Mouse (Mus musculus) neural tube, embryonic 11.5 days (tissue): ENCODE measurements around the gene Col23a1. TPM values are rescaled to one million over a fixed set of nuclear protein-coding genes. Genes with fewer than 3 reads are reported as not detected.

Source experiments
- ATAC-seq: fragments of 200-750 bp; cut with Nextera tagmentation; 2 replicates; pipeline ENCODE4 v1.8.0; 2017; ENCODE audit warnings: moderate number of reproducible peaks, mild to moderate bottlenecking, moderate TSS enrichment, moderate library complexity; ENCODE audit not compliant: insufficient read depth, low FRiP score, low TSS enrichment
- DNase-seq: peaks from one replicate; pipeline ENCODE4 v3.0.0-alpha.2; 2015; ENCODE audit warnings: low spot score
- H3K27ac ChIP-seq: fragments of 300-500 bp; sonication (generic); 2 replicates; pipeline ENCODE4 v1.5.1; 2014; ENCODE audit warnings: low read depth, mild to moderate bottlenecking, low read length
- H3K27me3 ChIP-seq: fragments of 300-500 bp; sonication (generic); 2 replicates; pipeline ENCODE4 v1.6.1; 2014; ENCODE audit warnings: mild to moderate bottlenecking, low read length, mixed read lengths; ENCODE audit not compliant: control insufficient read depth, insufficient read depth
- H3K36me3 ChIP-seq: fragments of 300-500 bp; sonication (generic); 2 replicates; pipeline ENCODE4 v1.6.1; 2014; ENCODE audit warnings: mild to moderate bottlenecking, low read length, moderate library complexity, mixed read lengths; ENCODE audit not compliant: control insufficient read depth, insufficient read depth
- H3K4me1 ChIP-seq: fragments of 300-500 bp; sonication (generic); 2 replicates; pipeline ENCODE4 v1.6.1; 2014; ENCODE audit warnings: low read length, mixed read lengths; ENCODE audit not compliant: control insufficient read depth, insufficient read depth
- H3K4me2 ChIP-seq: fragments of 300-500 bp; sonication (generic); 2 replicates; pipeline ENCODE4 v1.6.1; 2014; ENCODE audit warnings: low read depth, mild to moderate bottlenecking, moderate library complexity
- H3K4me3 ChIP-seq: fragments of 300-500 bp; sonication (generic); 2 replicates; pipeline ENCODE4 v1.5.1; 2014; ENCODE audit warnings: low read depth, low read length
- H3K9ac ChIP-seq: fragments of 300-500 bp; sonication (generic); 2 replicates; pipeline ENCODE4 v1.6.1; 2014; ENCODE audit warnings: mild to moderate bottlenecking, low read length
- H3K9me3 ChIP-seq: fragments of 300-500 bp; sonication (generic); 2 replicates; pipeline ENCODE4 v1.6.1; 2016; ENCODE audit warnings: low read length; ENCODE audit not compliant: control insufficient read depth
- WGBS: fragments of 180-500 bp; shearing (Covaris S2); extraction: QIAGEN DNeasy Blood & Tissue Kit; methylation state at CpG from one replicate; pipeline ENCODE4 v1.1.7; 2014; 5-methylcytosine and 5-hydroxymethylcytosine counted together
- polyA plus RNA-seq: library from polyadenylated mRNA; unstranded; fragments of >200 nt; fragmentation: Nextera tagmentation; extraction: Ambion mirVana; gene quantifications from 2 replicates; pipeline ENCODE4 v1.2.1, GENCODE M21; 2014

The Col23a1 gene
- polyA plus RNA-seq, 1 experiment from 2014 or later, result 10.9 TPM

DNA sequence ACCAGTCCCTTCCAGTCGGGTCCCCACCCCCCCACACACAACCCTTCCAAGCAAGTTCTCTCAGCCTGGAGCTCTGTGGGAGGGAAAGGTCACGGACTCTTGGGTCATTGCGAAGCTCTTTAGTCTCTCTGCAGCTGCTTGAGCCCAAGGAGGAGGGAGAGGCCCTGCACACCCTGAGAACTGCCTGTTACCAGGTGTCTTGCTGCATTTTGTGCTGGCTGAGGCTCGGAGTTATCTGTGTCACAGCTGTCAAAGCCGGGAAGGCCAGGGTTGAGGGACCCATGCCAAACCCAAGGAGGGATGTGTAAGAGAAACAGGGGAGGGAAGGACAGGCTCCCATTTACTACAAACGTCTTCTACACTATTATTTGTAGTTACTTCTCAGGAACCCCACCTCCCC is 218.3 kb downstream of the Col23a1 start:
- no peak overlapping the region for H3K4me2 ChIP-seq
- no peaks in the 10 kb centered on the region for H3K4me1 ChIP-seq
- H3K27me3 ChIP-seq, result no peaks in the 10 kb centered on the region
- H3K9ac ChIP-seq, result no peak overlapping the region; the same call in 1 of the 2 replicates
- no peak for ATAC-seq
- no peaks in the 10 kb centered on the region for H3K36me3 ChIP-seq
- no peaks in the 10 kb centered on the region for H3K9me3 ChIP-seq
- 47% methylated on average over 6 of the region's 6 CpGs for WGBS
- H3K4me3 ChIP-seq, result no peak overlapping the region
- no peak overlapping the region for H3K27ac ChIP-seq
- DNase-seq, result no peak

GRCm38 (mm10) chr11:51509211-51509610 is 219.5 kb downstream of the Col23a1 start:
- Histone ChIP-seq H3K4me2 (no peak overlapping the region), H3K36me3 (no peaks in the 10 kb centered on the region), H3K9ac (no peak overlapping the region), H3K4me3 (no peak overlapping the region), H3K27ac (no peak overlapping the region), H3K9me3 (no peaks in the 10 kb centered on the region), H3K4me1 (no peaks in the 10 kb centered on the region), H3K27me3 (no peaks in the 10 kb centered on the region)
- DNase-seq (no peak), ATAC-seq (no peak)
- WGBS, result 80% methylated on average over 5 of the region's 5 CpGs

DNA sequence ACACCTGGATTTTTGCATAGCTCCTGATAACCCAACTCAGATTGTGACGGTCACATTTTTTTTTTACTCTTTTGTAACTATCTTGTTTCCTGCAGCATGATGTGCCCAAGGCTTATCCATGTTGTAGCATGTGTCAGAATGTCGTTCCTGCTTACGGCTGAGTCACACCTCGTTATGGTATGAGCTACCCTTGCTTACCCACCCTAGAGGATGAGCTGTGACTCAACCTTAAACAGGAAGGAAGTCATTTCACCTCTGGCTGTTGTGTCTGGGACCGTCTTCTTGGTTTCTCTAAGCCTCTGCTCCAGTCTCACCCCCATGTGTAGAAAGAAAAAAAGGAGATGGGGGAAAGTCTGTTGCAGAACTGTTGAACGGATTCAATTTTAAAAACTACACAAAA is 223.3 kb downstream of the Col23a1 start:
- Histone ChIP-seq H3K4me3 (no peak overlapping the region), H3K27ac (no peak overlapping the region), H3K36me3 (no peaks in the 10 kb centered on the region), H3K9ac (no peak overlapping the region), H3K4me1 (no peaks in the 10 kb centered on the region), H3K27me3 (no peaks in the 10 kb centered on the region), H3K9me3 (no peaks in the 10 kb centered on the region), H3K4me2 (no peak overlapping the region)
- DNase-seq (no peak), ATAC-seq (no peak)
- 89% methylated on average over 6 of the region's 6 CpGs for WGBS

- Histone ChIP-seq H3K27me3 (no peaks in the 10 kb centered on the region), H3K9me3 (no peaks in the 10 kb centered on the region), H3K4me1 (no peaks in the 10 kb centered on the region), H3K36me3 (no peaks in the 10 kb centered on the region), H3K9ac (no peak overlapping the region), H3K27ac (no peak overlapping the region), H3K4me2 (no peak overlapping the region), H3K4me3 (no peak overlapping the region)
- DNase-seq (no peak), ATAC-seq (no peak)
- 83% methylated on average over 11 of the region's 11 CpGs for WGBS
Observed at GRCm38 (mm10) chr11:51515346-51515745, 225.6 kb downstream of the Col23a1 start.

- Histone ChIP-seq H3K4me2 (no peak overlapping the region), H3K27me3 (no peaks in the 10 kb centered on the region), H3K9ac (no peak overlapping the region), H3K4me1 (no peaks in the 10 kb centered on the region), H3K9me3 (no peaks in the 10 kb centered on the region), H3K27ac (no peak overlapping the region), H3K36me3 (no peaks in the 10 kb centered on the region), H3K4me3 (no peak overlapping the region)
- DNase-seq, result no peak
- ATAC-seq, result no peak
- 93% methylated on average over 3 of the region's 3 CpGs for WGBS
Observed at GRCm38 (mm10) chr11:51518100-51518499, 228.4 kb downstream of the Col23a1 start.

DNA sequence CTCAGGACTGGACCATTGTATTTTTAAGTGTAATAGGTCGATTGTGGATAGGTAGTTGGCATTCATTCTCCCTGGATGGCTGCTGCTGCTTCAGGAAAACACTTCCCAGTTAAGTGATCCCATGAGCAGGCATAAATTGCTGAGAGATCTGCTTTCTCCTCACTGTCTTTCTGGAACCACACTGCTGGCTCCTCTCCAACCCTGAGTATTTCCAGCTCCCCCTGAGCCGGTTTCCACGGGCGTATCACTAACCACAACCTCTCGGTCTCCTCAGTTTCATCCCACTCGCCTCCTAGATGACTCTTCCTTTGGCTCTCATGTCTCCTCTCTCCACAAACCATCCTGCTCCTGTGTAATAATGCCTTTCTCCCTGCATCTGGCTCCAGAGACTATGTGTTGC is 228.9 kb downstream of the Col23a1 start:
- H3K27ac ChIP-seq, result no peak overlapping the region
- DNase-seq, result no peak

DNA sequence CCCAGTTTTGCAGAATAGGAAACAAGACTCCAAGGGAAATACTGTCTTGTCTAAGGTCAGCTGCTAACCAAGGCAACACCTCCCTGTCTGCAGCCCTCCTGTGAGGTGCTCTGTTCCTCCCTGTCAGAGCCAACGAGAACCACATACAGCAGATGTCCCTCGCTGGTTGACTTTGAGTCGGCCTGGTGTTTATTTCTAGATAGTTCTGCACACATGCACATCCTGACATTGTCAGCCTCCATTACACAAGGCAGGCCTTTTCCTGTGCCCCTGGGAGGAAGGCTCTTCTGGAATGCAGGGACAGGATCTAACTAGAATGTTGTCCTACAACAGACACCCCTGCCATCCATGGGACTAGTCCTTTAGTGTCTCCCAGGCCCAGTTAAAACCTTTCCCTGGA is 231.7 kb downstream of the Col23a1 start:
- H3K9ac ChIP-seq, result no peak overlapping the region
- no peaks in the 10 kb centered on the region for H3K9me3 ChIP-seq
- 65% methylated on average over 3 of the region's 3 CpGs for WGBS
- H3K4me3 ChIP-seq, result no peak overlapping the region
- no peak overlapping the region for H3K27ac ChIP-seq
- H3K4me2 ChIP-seq, result no peak overlapping the region
- ATAC-seq (no peak), DNase-seq (no peak)
- H3K36me3 ChIP-seq, result no peaks in the 10 kb centered on the region
- H3K27me3 ChIP-seq, result no peaks in the 10 kb centered on the region
- H3K4me1 ChIP-seq, result no peaks in the 10 kb centered on the region; the same call in 1 of the 2 replicates

More for the DNA sequence above, 228.9 kb downstream of the Col23a1 start:
- Histone ChIP-seq H3K36me3 (no peaks in the 10 kb centered on the region), H3K27me3 (no peaks in the 10 kb centered on the region), H3K4me2 (no peak overlapping the region), H3K9ac (no peak overlapping the region), H3K4me3 (no peak overlapping the region), H3K4me1 (no peaks in the 10 kb centered on the region; the same call in 1 of the 2 replicates), H3K9me3 (no peaks in the 10 kb centered on the region)
- ATAC-seq, result no peak
- 93% methylated on average over 6 of the region's 6 CpGs for WGBS

DNA sequence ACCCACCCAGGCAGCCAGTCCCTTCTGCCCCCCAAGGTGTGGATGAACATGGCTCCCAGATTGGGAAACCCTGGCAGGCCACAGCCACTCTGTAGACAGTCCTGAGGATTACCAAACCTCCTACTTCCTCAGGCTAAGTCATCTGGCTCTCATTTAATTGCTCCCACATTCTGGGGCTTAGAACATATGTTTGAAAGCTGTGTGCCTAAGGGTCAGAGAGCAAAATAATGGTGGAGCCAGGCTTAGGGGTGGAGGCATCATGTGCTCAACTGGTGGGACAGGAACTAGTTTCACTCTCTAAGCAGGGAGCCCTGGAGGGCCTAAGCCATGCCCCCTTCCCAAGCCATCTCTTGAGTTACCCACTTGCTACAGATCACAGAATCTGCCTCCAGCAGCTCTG is 233.5 kb downstream of the Col23a1 start:
- H3K9ac ChIP-seq, result no peak overlapping the region
- no peak overlapping the region for H3K27ac ChIP-seq
- no peaks in the 10 kb centered on the region; the same call in 1 of the 2 replicates for H3K4me1 ChIP-seq
- no peaks in the 10 kb centered on the region for H3K27me3 ChIP-seq
- no peak overlapping the region for H3K4me2 ChIP-seq
- DNase-seq (no peak), ATAC-seq (no peak)
- no peak overlapping the region for H3K4me3 ChIP-seq
- no peaks in the 10 kb centered on the region for H3K36me3 ChIP-seq
- H3K9me3 ChIP-seq, result no peaks in the 10 kb centered on the region

GRCm38 (mm10) chr11:51523625-51524024 is 233.9 kb downstream of the Col23a1 start:
- Histone ChIP-seq H3K27ac (no peak overlapping the region), H3K9me3 (no peaks in the 10 kb centered on the region), H3K36me3 (no peaks in the 10 kb centered on the region), H3K4me3 (no peak overlapping the region), H3K9ac (no peak overlapping the region), H3K4me1 (no peaks in the 10 kb centered on the region; the same call in 1 of the 2 replicates), H3K27me3 (no peaks in the 10 kb centered on the region), H3K4me2 (no peak overlapping the region)
- no peak for DNase-seq
- WGBS, result 76% methylated on average over 9 of the region's 9 CpGs
- ATAC-seq, result no peak
